Mouse (Mus musculus) kidney, postnatal 0 days (tissue): Measurements from ENCODE around the gene Acp1. TPM values are rescaled to one million over a fixed set of nuclear protein-coding genes. Genes with fewer than 3 reads are reported as not detected.

ENCODE experiments used
- ATAC-seq: fragments of 200-750 bp; cut with Nextera tagmentation; replicated peaks from 2 replicates; pipeline ENCODE4 v1.8.0; 2017; ENCODE audit warnings: low read depth, moderate number of reproducible peaks, moderate TSS enrichment, moderate library complexity; ENCODE audit not compliant: low FRiP score
- DNase-seq: peaks from one replicate; pipeline ENCODE4 v3.0.0-alpha.2; 2016; ENCODE audit warnings: low spot score
- H3K27ac ChIP-seq: fragments of 300-500 bp; sonication (generic); 2 replicates; pipeline ENCODE4 v1.5.1; 2014; ENCODE audit warnings: mild to moderate bottlenecking
- H3K27me3 ChIP-seq: fragments of 300-500 bp; sonication (generic); 2 replicates; pipeline ENCODE4 v1.6.1; 2014; ENCODE audit warnings: low read length, mixed read lengths; ENCODE audit not compliant: insufficient read depth
- H3K36me3 ChIP-seq: fragments of 300-500 bp; sonication (generic); 2 replicates; pipeline ENCODE4 v1.6.1; 2014; ENCODE audit warnings: low read length, mixed read lengths; ENCODE audit not compliant: insufficient read depth
- H3K4me1 ChIP-seq: fragments of 300-500 bp; sonication (generic); replicated peaks from 2 replicates; pipeline ENCODE4 v1.6.1; 2014; ENCODE audit warnings: antibody characterized with exemption, low read length, mixed read lengths; ENCODE audit not compliant: insufficient read depth
- H3K4me2 ChIP-seq: fragments of 300-500 bp; sonication (generic); 2 replicates; pipeline ENCODE4 v1.6.1; 2014; ENCODE audit warnings: mild to moderate bottlenecking, low read length, moderate library complexity, mixed read lengths
- H3K4me3 ChIP-seq: fragments of 300-500 bp; sonication (generic); replicated peaks from 2 replicates; pipeline ENCODE4 v1.5.1; 2014; ENCODE audit warnings: low read depth, low read length
- H3K9ac ChIP-seq: fragments of 300-500 bp; sonication (generic); 2 replicates; pipeline ENCODE4 v1.6.1; 2014; ENCODE audit warnings: low read depth, low read length
- H3K9me3 ChIP-seq: fragments of 300-500 bp; sonication (generic); replicated peaks from 2 replicates; pipeline ENCODE4 v1.6.1; 2016; ENCODE audit warnings: low read length, inconsistent platforms, mixed read lengths
- CTCF ChIP-seq: IDR thresholded peaks from 2 replicates; pipeline ENCODE4 v1.5.1; 2016; ENCODE audit warnings: antibody characterized with exemption, low read depth, mild to moderate bottlenecking, moderate library complexity
- WGBS: fragments of 180-500 bp; shearing (Covaris S2); extraction: QIAGEN DNeasy Blood & Tissue Kit; methylation state at CpG from one replicate; pipeline ENCODE4 v1.1.7; 2014; 5-methylcytosine and 5-hydroxymethylcytosine counted together
- polyA plus RNA-seq: library from polyadenylated mRNA; unstranded; fragments of >200 nt; fragmentation: Nextera tagmentation; extraction: Ambion mirVana; gene quantifications from 2 replicates; pipeline ENCODE4 v1.2.1, GENCODE M21; 2015

Acp1 gene
- polyA plus RNA-seq, 1 experiment from 2014 or later, result 155 TPM

- Histone ChIP-seq H3K27me3 (no peaks in the 10 kb centered on the region), H3K27ac (no peak overlapping the region), H3K9ac (no peak overlapping the region), H3K9me3 (no peaks in the 10 kb centered on the region), H3K4me3 (no peak overlapping the region), H3K36me3 (0 out of 2 replicates have a peak, but pooled peaks cover 2% of the 10 kb centered on the region), H3K4me2 (no peak overlapping the region), H3K4me1 (no peaks in the 10 kb centered on the region)
- no peak for TF ChIP-seq CTCF
- DNase-seq, result no peak
- WGBS, result 83% methylated on average over 7 of the region's 7 CpGs
- ATAC-seq, result no peak
Measured at GRCm38 (mm10) chr12:30891438-30891837, 20.0 kb downstream of the Acp1 start.

GRCm38 (mm10) chr12:30890067-30890466, 21.3 kb downstream of the Acp1 start:
- WGBS, result 35% methylated on average over 5 of the region's 5 CpGs
- TF ChIP-seq CTCF, result peak; percentile 96
- no peaks in the 10 kb centered on the region for H3K4me1 ChIP-seq
- H3K9ac ChIP-seq, result no peak overlapping the region
- ATAC-seq (peak; percentile 57; the same call in 1 of the 2 replicates), DNase-seq (peak; percentile 88)
- H3K9me3 ChIP-seq, result no peaks in the 10 kb centered on the region
- peaks cover 10% of the 10 kb centered on the region for H3K27me3 ChIP-seq
- H3K36me3 ChIP-seq, result 0 out of 2 replicates have a peak, but pooled peaks cover 2% of the 10 kb centered on the region
- H3K27ac ChIP-seq, result no peak overlapping the region
- no peak overlapping the region for H3K4me2 ChIP-seq
- no peak overlapping the region for H3K4me3 ChIP-seq

GRCm38 (mm10) chr12:30888003-30888402, 23.4 kb downstream of the Acp1 start:
- ATAC-seq (no peak), DNase-seq (no peak)
- Histone ChIP-seq H3K36me3 (no peaks in the 10 kb centered on the region), H3K27ac (no peak overlapping the region), H3K4me2 (no peak overlapping the region), H3K9me3 (no peaks in the 10 kb centered on the region), H3K4me3 (no peak overlapping the region), H3K27me3 (peaks cover 29% of the 10 kb centered on the region), H3K9ac (no peak overlapping the region), H3K4me1 (no peaks in the 10 kb centered on the region; the same call in 1 of the 2 replicates)
- WGBS, result 80% methylated on average over 4 of the region's 4 CpGs
- no peak for TF ChIP-seq CTCF

GRCm38 (mm10) chr12:30885891-30886290, 25.5 kb downstream of the Acp1 start:
- peaks cover 36% of the 10 kb centered on the region for H3K27me3 ChIP-seq
- no peak for TF ChIP-seq CTCF
- no peak overlapping the region for H3K9ac ChIP-seq
- H3K9me3 ChIP-seq, result no peaks in the 10 kb centered on the region
- no peak overlapping the region for H3K27ac ChIP-seq
- DNase-seq, result no peak
- WGBS, result 79% methylated on average over 6 of the region's 6 CpGs
- H3K4me2 ChIP-seq, result no peak overlapping the region
- no peak for ATAC-seq
- H3K4me1 ChIP-seq, result no peaks in the 10 kb centered on the region; the same call in 1 of the 2 replicates
- H3K36me3 ChIP-seq, result no peaks in the 10 kb centered on the region
- no peak overlapping the region for H3K4me3 ChIP-seq

GRCm38 (mm10) chr12:30884622-30885230, 26.7 kb downstream of the Acp1 start:
- Histone ChIP-seq H3K4me1 (no peaks in the 10 kb centered on the region; the same call in 1 of the 2 replicates), H3K9me3 (no peaks in the 10 kb centered on the region), H3K27me3 (peaks cover 36% of the 10 kb centered on the region), H3K27ac (no peak overlapping the region), H3K4me3 (peak overlapping the region; percentile 47), H3K4me2 (peak overlapping the region; percentile 95), H3K9ac (peak overlapping the region; percentile 23; the same call in 1 of the 2 replicates), H3K36me3 (no peaks in the 10 kb centered on the region)
- DNase-seq (peak; percentile 18), ATAC-seq (peak; percentile 68; the same call in 1 of the 2 replicates)
- 7% methylated on average over 39 of the region's 39 CpGs for WGBS
- no peak for TF ChIP-seq CTCF

GRCm38 (mm10) chr12:30883986-30884621, 27.3 kb downstream of the Acp1 start, which contains the start of gene Alkal2:
Alkal2 (plus strand) TSS chr12:30884322.
- no peak within 1 kb of the TSS for H3K27ac ChIP-seq
- no peak for ATAC-seq
- H3K9me3 ChIP-seq, result no peaks in the 10 kb centered on the region
- DNase-seq, result peak; percentile 28
- H3K4me3 ChIP-seq, result peak within 1 kb of the TSS; percentile 47
- peaks cover 36% of the 10 kb centered on the region for H3K27me3 ChIP-seq
- TF ChIP-seq CTCF, result no peak
- no peaks in the 10 kb centered on the region; the same call in 1 of the 2 replicates for H3K4me1 ChIP-seq
- WGBS, result under 1% methylated on average over 57 of the region's 58 CpGs
- H3K36me3 ChIP-seq, result no peaks in the 10 kb centered on the region
- H3K9ac ChIP-seq, result peak within 1 kb of the TSS; percentile 23; the same call in 1 of the 2 replicates
- H3K4me2 ChIP-seq, result peak within 1 kb of the TSS; percentile 95
